Mouse (Mus musculus): Measurements from ENCODE around the gene Cdk6. TPM values are rescaled to one million over a fixed set of nuclear protein-coding genes. Genes with fewer than 3 reads are reported as not detected.

Gene Cdk6
- polyA plus RNA-seq, 1 experiment from 2014 or later, result 25.9 TPM

DNA sequence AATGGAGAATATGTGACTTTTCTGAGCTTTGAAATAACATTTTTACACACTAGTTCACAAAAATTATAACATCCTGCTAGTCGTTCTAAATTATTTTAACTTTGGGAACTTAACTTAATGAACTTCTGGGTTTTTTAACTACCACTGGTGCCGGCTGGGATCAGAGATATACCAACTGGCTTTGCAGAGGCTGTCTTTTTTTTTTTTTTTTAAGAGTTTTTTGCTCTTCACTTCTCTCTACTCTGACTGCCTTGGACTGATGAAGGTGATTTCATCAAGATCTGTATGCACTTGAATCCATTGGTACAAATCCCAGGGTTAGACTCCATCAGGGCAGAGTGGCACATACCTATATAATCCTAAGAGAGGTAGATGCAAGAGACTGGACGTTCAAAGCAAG is 11.5 kb downstream of the Cdk6 start:
- H3K4me3 ChIP-seq, result no peak overlapping the region
- no peak for DNase-seq (ENCODE audit: low spot score)
- 85% methylated on average over 3 of the region's 3 CpGs for WGBS
- H3K9me3 ChIP-seq, result no peaks in the 10 kb centered on the region
- H3K27ac ChIP-seq (replicated peaks), result no peak overlapping the region
- 0 out of 2 replicates have a peak, but pooled peaks cover 2% of the 10 kb centered on the region for H3K36me3 ChIP-seq (replicated peaks)
- H3K27me3 ChIP-seq (replicated peaks; ENCODE audit: low read depth, poor library complexity, severe bottlenecking), result no peaks in the 10 kb centered on the region
- H3K4me1 ChIP-seq, result no peaks in the 10 kb centered on the region

DNA sequence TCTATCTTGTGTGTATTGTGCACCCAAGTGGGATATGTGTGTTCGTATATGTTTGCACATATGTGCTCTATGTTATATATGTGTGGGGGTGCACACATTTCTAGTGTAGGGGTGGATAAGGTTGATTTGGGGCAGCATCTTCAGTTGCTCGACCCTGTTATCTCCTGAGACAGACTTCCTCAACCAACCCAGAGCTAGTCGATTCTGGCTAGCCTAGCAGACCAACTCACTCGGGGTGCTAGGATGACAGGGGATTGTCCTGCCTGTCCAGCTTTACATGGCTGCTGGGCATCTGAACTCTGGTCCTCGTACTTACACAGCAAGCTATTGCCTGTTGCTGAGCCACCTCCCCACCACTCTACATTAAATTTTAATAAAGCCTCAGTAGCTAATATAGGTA is 13.0 kb downstream of the Cdk6 start:
- H3K4me3 ChIP-seq, result no peak overlapping the region
- H3K27ac ChIP-seq (replicated peaks), result no peak overlapping the region
- 87% methylated on average over 5 of the region's 5 CpGs for WGBS
- no peak for DNase-seq (ENCODE audit: low spot score)
- H3K4me1 ChIP-seq, result no peaks in the 10 kb centered on the region
- no peaks in the 10 kb centered on the region for H3K27me3 ChIP-seq (replicated peaks; ENCODE audit: low read depth, poor library complexity, severe bottlenecking)
- H3K36me3 ChIP-seq (replicated peaks), result 0 out of 2 replicates have a peak, but pooled peaks cover 2% of the 10 kb centered on the region
- H3K9me3 ChIP-seq, result no peaks in the 10 kb centered on the region

DNA sequence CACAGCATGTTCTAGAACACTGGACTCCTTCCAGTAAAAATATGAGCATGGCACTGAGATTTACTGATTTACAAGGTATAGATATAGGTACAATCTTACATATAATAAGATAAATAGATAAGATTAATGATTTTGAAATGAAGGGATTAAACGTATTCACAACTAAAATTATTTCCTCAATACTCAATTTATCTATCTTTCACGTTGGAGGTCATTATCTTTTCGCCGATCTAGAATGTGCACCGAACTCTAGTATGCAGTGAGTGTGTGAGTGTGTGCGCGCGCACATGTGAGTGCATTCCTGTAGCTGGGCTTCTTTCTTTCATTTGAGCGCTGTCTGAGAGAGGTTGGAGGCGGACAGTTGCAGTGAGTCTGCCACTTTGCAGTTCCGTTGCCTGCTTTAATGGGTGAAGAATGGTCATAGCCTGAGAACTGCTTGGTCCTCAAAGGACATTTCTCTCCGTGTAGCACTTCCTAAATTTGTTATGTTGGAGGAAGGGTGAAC is 13.8 kb downstream of the Cdk6 start:
- no peak overlapping the region for H3K27ac ChIP-seq (replicated peaks)
- 93% methylated on average over 12 of the region's 12 CpGs for WGBS

DNA sequence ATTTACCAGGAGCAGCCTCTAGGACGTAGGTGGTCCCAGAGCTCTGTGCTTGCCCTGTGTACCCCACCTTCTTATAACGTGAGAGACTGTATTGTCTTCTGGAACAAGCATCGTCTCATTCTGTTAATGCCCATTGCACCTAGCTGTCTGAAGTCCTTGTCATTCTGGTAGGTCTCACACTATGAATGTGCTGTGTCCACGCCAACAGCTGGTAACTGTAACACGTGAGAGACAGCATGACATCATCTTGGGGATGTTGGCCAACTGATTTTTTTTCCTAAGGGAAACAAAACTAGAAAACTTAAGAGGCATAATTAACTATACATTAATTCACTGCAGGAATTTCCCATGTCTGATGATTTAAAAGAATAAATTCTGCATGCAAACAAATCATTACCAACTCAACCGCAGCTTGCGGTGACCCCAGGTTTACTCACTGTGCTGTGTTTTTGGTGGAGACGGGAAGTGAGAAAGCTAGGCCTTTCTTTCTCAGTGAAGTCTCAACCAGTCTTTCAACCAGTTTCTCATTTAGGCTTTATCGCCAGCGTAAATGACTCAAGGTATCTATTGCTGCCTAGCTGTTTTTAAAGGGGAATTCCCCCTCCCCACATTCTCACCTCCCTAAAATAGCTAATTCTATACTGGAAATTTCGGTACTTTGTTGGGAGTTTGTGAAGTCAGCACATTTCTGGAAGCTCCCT is 14.4 kb downstream of the Cdk6 start:
- WGBS, result 87% methylated on average over 11 of the region's 11 CpGs
- no peak for DNase-seq (ENCODE audit: low spot score)

More for the DNA sequence above, 13.8 kb downstream of the Cdk6 start:
- Histone ChIP-seq H3K9me3 (no peaks in the 10 kb centered on the region), H3K4me1 (no peaks in the 10 kb centered on the region), H3K36me3 (replicated peaks) (0 out of 2 replicates have a peak, but pooled peaks cover 2% of the 10 kb centered on the region), H3K27me3 (replicated peaks; ENCODE audit: low read depth, poor library complexity, severe bottlenecking) (no peaks in the 10 kb centered on the region), H3K4me3 (no peak overlapping the region)
- DNase-seq (ENCODE audit: low spot score), result no peak

DNA sequence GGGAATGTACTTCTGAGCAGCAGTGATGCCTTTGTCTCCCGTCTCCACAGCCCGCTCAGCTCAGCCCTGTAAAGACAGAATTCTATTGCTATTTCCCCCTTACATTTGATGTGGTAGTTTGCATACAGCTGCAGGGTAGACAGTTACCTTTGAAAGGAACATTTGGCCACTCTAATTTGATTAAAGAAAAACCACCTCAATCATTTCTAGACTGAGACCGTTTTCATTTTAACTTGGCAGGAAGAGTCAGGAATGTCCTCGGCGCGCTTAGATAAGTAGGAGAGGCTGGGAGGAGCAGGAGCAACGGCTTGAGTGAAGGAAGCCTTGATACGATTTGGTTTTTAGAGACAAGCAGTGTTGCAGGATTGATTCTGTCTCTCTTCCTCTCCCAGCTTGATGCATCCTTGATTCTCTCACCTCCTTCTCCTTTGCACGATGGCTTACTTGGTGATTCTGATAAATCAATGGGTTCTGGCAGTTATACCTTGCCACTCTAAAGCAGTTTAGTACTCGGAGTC is 15.0 kb downstream of the Cdk6 start:
- Histone ChIP-seq H3K27ac (replicated peaks) (no peak overlapping the region), H3K4me1 (no peaks in the 10 kb centered on the region), H3K27me3 (replicated peaks; ENCODE audit: low read depth, poor library complexity, severe bottlenecking) (no peaks in the 10 kb centered on the region), H3K36me3 (replicated peaks) (0 out of 2 replicates have a peak, but pooled peaks cover 2% of the 10 kb centered on the region), H3K4me3 (no peak overlapping the region), H3K9me3 (no peaks in the 10 kb centered on the region)
- no peak for DNase-seq (ENCODE audit: low spot score)
- WGBS, result 88% methylated on average over 10 of the region's 10 CpGs

More for the DNA sequence above, 14.4 kb downstream of the Cdk6 start:
- Histone ChIP-seq H3K4me3 (no peak overlapping the region), H3K36me3 (replicated peaks) (0 out of 2 replicates have a peak, but pooled peaks cover 2% of the 10 kb centered on the region), H3K4me1 (no peaks in the 10 kb centered on the region), H3K27ac (replicated peaks) (no peak overlapping the region), H3K27me3 (replicated peaks; ENCODE audit: low read depth, poor library complexity, severe bottlenecking) (no peaks in the 10 kb centered on the region), H3K9me3 (no peaks in the 10 kb centered on the region)

DNA sequence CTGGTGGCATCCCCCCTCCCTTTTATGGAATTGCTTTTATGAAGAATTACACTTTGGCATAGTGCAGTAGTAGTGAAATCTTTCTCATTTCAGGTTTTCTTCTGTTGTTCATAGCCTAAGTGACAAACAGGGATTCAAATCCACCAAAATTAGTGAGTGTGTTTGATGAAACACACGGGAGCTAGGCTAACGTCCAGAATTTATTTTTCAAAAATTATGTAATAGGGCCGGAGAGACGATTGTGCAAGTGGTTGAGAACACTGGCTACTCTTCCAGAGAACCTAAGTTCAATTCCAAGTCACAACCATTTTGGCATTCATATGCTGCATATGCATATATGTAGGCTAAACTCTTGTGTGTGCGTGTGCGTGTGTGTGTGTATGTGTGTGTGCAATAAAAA is 16.2 kb downstream of the Cdk6 start:
- Histone ChIP-seq H3K4me3 (no peak overlapping the region), H3K9me3 (no peaks in the 10 kb centered on the region), H3K4me1 (no peaks in the 10 kb centered on the region), H3K36me3 (replicated peaks) (no peaks in the 10 kb centered on the region), H3K27me3 (replicated peaks; ENCODE audit: low read depth, poor library complexity, severe bottlenecking) (no peaks in the 10 kb centered on the region), H3K27ac (replicated peaks) (no peak overlapping the region)
- DNase-seq (ENCODE audit: low spot score), result no peak
- 94% methylated on average over 6 of the region's 6 CpGs for WGBS

DNA sequence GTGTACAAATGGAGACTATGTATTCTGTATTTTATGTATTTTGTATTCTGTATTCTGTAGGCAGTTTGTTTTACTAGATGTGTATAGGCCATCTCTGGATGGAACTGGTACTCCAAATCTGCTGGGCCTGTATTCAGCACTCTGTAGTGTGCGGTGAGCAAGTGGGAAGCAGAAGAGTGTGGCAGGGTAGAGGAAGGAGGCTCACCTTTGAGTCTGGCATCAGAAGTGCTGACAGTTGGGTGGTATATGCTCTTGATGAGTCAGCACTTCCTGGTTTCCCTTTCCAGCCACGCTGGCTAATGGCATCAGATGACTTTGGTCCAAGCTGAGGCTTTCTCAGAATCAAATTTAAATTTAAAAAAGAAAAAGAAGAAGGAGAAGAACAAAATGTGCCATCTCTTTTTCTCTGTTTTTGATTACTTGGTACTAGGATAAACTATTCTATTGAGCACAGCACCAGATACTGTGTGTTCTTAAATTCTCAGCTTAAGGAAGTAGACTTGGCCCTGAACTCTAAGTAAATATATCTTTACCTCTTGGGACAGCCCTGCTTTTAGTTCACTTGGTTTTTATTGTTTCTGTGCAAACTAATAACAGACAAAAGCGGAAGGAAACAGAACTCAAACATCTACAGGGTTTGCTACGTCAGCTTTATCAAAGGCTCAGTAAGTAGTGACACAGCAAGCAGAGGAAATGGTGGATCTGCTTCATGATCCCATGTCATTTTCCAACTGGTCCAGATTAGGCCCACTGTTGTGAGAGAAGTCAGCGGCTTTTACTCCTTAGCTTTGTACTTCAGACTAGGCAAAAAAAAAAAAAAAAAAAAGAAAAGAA is 17.6 kb downstream of the Cdk6 start:
- WGBS, result 85% methylated on average over 5 of the region's 5 CpGs
- DNase-seq (ENCODE audit: low spot score), result no peak
- Histone ChIP-seq H3K9me3 (no peaks in the 10 kb centered on the region), H3K27ac (replicated peaks) (no peak overlapping the region), H3K27me3 (replicated peaks; ENCODE audit: low read depth, poor library complexity, severe bottlenecking) (no peaks in the 10 kb centered on the region), H3K4me3 (no peak overlapping the region), H3K4me1 (no peaks in the 10 kb centered on the region), H3K36me3 (replicated peaks) (no peaks in the 10 kb centered on the region)

DNA sequence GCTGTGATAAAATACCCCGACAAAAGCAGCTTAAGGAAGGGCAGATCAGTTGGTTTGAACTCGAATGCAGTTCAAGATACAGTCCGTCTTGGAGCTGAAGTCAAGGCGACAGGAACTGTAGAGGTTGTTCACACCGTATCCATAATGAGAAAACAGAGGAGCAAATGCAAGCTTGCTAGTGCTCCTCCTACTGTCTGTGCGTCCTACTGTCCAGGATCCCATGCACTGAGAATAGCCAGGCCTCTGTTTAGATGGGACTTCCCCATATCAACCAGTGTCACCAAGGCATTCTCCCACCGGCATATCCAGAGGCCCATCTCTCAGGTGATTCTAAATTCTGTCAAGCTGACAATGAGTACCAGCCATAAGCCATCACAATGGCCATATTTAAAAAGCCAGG is 18.6 kb downstream of the Cdk6 start:
- WGBS, result 88% methylated on average over 7 of the region's 7 CpGs

DNA sequence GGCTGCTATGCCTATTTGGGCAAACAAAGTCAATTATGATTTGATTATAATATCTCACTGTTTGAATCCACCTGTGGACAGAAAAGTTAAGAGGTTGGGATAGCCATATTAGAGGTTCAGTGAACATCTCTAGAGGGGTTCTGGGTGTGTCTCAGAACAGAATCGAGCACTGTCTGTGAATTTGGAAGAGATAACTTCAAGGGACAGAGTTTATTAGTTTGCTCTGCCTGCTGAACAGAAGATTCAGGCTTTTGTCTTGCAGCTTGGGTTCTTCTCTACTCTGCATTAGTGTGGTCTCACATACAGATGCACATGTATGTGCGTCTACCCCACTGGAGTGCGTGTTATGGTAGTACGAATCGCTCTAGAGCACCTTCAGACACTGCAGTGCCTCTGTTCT is 20.0 kb downstream of the Cdk6 start:
- Histone ChIP-seq H3K27ac (replicated peaks) (no peak overlapping the region), H3K36me3 (replicated peaks) (no peaks in the 10 kb centered on the region), H3K4me1 (no peaks in the 10 kb centered on the region), H3K27me3 (replicated peaks; ENCODE audit: low read depth, poor library complexity, severe bottlenecking) (no peaks in the 10 kb centered on the region), H3K4me3 (no peak overlapping the region), H3K9me3 (no peaks in the 10 kb centered on the region)
- DNase-seq (ENCODE audit: low spot score), result no peak
- WGBS, result 93% methylated on average over 5 of the region's 5 CpGs

More for the DNA sequence above, 18.6 kb downstream of the Cdk6 start:
- H3K9me3 ChIP-seq, result no peaks in the 10 kb centered on the region
- no peak overlapping the region for H3K27ac ChIP-seq (replicated peaks)
- H3K4me1 ChIP-seq, result no peaks in the 10 kb centered on the region
- no peaks in the 10 kb centered on the region for H3K27me3 ChIP-seq (replicated peaks; ENCODE audit: low read depth, poor library complexity, severe bottlenecking)
- H3K36me3 ChIP-seq (replicated peaks), result no peaks in the 10 kb centered on the region
- DNase-seq (ENCODE audit: low spot score), result no peak
- H3K4me3 ChIP-seq, result no peak overlapping the region

DNA sequence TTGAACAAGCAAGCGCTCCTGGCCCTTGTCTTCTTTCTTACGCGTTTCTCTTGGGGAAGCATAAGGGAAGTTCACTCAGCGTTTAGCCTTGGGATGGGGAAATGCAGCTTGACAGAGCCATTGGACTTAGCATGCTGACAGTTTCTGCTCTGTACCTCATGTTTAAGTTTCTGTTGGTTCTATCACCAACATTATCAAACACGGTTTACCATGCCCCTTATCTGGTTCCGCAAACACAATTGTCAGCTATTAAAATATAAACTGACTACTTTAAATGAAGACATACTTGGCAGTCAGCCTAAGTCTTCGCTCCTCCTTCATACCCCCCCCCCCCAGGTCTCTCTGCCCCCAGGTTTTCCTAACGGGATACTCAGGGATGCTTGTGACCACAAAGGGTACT is 20.8 kb downstream of the Cdk6 start:
- DNase-seq (ENCODE audit: low spot score), result no peak
- Histone ChIP-seq H3K4me1 (no peaks in the 10 kb centered on the region), H3K27ac (replicated peaks) (no peak overlapping the region), H3K4me3 (no peak overlapping the region), H3K27me3 (replicated peaks; ENCODE audit: low read depth, poor library complexity, severe bottlenecking) (no peaks in the 10 kb centered on the region), H3K9me3 (no peaks in the 10 kb centered on the region), H3K36me3 (replicated peaks) (no peaks in the 10 kb centered on the region)
- WGBS, result 93% methylated on average over 8 of the region's 8 CpGs

DNA sequence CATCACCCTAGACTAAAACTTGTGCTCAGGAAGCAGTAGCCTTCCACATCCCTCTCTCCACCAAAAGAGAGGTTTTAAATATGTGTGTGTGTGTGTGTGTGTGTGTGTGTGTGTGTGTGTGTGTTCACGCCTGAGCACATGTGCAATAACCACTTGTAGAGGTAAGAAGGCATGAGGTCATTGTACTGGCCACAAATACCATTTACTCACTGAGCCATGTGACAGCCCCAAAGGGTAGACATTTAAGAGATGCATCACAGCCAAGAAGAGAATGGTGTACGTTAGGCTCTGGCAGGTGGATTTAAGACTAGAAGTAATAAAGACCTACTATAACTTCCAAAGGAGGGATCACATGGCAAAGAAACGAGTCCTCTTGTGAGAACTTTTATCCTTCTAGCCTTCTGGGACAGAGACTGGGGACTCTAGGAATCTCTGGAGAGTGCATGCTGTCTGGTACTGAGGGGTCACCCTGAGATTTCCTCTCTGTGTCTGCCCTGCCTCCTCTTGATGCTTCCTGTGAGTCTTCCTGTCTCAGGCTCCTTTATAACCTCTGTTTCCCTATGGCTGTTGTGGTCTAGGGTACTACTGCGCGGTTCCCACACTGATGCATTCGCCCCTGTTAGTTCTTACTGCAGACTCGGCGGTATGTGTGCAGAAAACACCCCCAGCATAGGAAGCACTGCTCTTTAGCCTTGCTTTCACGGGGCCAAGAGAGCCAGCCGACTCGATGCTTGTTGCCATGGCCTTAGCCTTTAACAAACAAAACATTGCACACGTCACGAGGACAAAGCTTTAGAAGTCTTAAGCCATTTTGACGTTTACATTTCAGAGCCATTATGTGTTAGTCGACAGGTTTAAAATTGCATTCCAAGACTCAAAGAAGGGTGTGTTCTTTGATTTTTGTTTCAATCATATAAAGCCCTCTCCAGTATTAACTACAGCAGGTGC is 22.0 kb downstream of the Cdk6 start:
- Histone ChIP-seq H3K27ac (replicated peaks) (no peak overlapping the region; the same call in 1 of the 2 replicates), H3K27me3 (replicated peaks; ENCODE audit: low read depth, poor library complexity, severe bottlenecking) (no peaks in the 10 kb centered on the region), H3K36me3 (replicated peaks) (no peaks in the 10 kb centered on the region), H3K4me1 (no peaks in the 10 kb centered on the region), H3K9me3 (no peaks in the 10 kb centered on the region), H3K4me3 (no peak overlapping the region)
- DNase-seq (ENCODE audit: low spot score), result no peak
- WGBS, result 81% methylated on average over 15 of the region's 15 CpGs

DNA sequence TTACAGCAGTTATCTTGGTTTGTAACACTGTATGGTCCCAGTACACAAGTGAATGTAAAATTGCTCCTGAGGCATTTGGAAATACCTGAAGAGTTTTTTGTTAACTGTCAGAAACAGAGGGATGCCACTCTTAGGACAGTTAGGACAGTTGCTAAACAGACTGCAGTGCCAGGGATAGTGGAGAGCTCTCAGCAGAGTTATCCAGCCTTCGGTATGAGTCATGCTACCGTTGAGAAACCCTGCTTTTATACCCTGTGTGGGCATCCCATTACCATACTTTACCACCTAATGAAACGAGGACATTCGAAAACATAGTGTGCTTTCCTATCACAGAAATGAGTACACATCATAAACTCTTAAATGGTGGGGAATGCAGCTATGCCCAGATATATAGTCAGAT is 25.8 kb downstream of the Cdk6 start:
- no peaks in the 10 kb centered on the region for H3K27me3 ChIP-seq (replicated peaks; ENCODE audit: low read depth, poor library complexity, severe bottlenecking)
- no peaks in the 10 kb centered on the region for H3K9me3 ChIP-seq
- H3K36me3 ChIP-seq (replicated peaks), result no peaks in the 10 kb centered on the region
- no peak overlapping the region for H3K4me3 ChIP-seq
- no peak overlapping the region for H3K27ac ChIP-seq (replicated peaks)
- no peaks in the 10 kb centered on the region for H3K4me1 ChIP-seq
- no peak for DNase-seq (ENCODE audit: low spot score)
- WGBS, result 94% methylated on average over 4 of the region's 4 CpGs

Measured in embryonic facial prominence, embryonic 10.5 days (tissue).